Mouse (Mus musculus): ENCODE results near the gene Pgs1.

The Pgs1 gene

DNA sequence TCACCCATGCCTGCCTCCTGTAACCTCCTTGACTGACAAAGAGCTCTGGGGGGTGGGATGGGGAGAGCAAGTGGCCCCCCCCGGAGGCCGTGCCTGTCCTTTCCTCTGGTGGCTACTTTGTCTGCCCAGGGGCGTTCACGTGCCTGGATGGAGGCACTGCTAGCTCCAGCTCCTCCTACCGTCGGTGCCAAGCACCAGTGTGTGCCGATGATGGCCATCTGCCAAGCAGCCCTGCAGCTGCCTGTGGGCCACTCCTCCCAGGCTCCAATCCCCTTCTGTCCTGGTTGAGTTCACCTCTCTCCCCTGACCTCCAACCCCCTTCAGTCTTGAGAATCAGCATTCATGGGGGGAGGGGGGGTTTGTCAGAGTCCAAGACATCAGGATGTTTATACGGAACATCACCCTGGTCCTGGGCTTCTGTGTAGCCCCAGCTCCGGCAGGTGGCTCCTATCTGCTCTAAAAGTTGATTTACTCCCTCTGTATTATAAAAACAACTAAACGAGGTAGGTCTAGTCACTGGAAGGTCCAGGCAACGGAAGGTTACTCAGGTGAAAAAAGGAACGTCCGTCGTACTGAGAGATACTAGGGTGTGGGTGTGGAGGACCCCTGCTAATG, 57.3 kb downstream of the Pgs1 start:
- in situ Hi-C loops (cut with MboI): no loop called here

DNA sequence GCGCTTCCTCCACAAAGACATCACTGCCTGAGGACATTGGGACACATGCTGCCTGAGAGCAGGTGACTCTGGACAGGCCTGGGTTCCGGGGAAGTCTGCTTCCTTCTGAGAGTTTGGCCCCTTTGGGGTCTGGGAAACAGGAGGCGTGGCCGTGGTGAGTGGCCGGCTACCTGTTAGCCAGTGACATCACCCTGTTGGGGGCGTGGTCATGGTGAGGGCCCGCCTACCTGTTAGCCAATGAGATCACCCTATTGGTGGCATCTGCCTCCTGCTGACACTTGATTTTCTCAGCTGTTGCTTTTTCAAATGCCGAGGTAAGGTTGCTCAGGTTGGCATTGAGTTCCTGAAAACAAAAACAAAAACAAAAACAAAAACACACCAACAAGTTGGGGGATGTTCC, 63.5 kb downstream of the Pgs1 start:
- in situ Hi-C loops (cut with MboI): no loop called here

DNA sequence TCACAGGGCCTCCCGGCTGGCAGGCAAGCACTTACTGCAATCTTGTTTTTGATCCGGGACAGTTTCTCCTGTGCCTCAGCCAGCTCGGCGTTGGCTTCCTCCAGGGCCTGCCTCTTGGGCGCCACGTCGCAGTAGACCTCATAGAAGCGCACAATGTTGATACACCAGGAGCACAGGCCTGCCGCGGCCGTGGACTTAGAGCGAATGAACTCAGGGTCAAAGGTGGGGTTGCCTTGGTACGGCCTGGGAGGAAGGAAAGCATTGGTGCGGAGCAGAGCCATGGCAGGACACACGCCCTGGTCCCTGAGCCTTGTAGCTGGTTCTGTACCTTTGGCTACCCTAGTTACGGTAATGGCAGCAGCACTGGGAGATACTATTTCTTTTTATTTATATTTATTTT, 64.1 kb downstream of the Pgs1 start:
- in situ Hi-C loops (cut with MboI): no loop called here

DNA sequence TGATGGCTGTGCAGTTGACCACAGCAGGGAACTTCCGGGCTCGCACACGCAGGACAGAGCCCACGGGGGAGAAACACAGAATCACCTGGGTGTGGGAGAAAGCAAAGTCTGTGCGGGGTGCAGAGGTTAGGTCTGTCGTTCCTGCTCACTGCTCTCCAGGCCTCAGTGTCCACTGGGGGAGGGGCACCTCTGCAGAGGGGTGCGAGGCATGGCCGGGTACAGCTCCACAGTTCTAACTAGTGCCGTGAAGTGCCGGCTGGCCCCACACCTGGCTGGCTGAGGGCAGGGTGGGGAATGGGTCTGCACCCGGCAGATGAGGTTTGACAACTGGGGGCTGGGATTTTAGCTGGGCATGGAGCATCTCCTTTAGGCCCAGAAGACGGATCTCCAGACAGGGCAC, 72.3 kb downstream of the Pgs1 start:
- in situ Hi-C loops (cut with MboI): no loop called here

DNA sequence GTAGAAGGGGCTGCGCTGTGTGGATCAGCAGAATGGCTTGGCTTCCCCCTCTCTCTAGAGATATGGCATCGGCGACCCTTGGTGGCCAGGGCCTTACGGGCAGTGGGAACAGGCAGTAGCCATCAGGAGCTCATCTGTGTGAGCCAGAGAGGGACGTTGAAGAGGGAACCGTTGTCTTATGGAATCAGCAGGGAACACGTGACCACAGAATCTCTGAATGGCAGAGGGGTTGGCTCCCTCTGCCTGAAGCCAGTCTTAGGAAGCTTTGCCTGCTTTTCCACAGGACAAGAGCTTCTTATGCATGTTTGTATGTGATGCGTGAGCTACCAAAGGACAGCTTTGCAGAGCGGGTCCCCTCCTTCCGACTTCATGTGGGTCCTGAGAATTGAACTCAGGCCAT, 72.8 kb downstream of the Pgs1 start:
- in situ Hi-C loops (cut with MboI): no loop called here

GRCm38 (mm10) chr11:118060038-118060437, 73.9 kb downstream of the Pgs1 start:
- in situ Hi-C loops (cut with MboI): no loop called here

DNA sequence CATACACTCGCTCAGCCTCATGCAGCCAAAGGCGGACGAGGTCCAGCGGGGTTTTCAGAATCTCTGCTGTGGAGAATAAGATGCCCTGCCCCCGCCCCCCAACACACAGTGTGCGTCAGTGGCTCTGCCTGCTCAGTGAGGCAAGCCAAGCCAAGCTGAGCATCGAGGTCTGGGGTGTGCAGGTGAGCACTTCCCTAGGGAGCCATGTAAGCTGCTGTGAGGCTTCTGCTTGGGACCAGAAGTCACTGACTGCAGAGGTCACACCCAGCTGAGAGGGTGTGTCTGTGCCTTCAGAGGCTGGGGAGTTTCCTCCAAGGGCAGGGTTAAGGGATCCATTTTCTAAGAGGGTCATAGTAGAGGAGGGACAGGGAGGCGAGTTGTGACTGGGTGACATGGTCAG, 81.5 kb downstream of the Pgs1 start:
- in situ Hi-C loops (cut with MboI): no loop called here

- in situ Hi-C loops (cut with MboI): no loop called here
Observed at GRCm38 (mm10) chr11:118068812-118069332, 82.8 kb downstream of the Pgs1 start.

- in situ Hi-C loops (cut with MboI): no loop called here
Observed at GRCm38 (mm10) chr11:118071227-118071912, 85.3 kb downstream of the Pgs1 start.

Measured in mature B cell (primary cell).